Mouse (Mus musculus): ENCODE measurements at regions not wholly inside any gene's neighbourhood (a gene's known extent, or its start where the extent isn't known, plus 50 kb on each side); places are given as distances from the start of the nearest gene placed in this dataset.

GRCm38 (mm10) chr1:104424796-104425195, 343.5 kb upstream of the Cdh20 start:
- DNase-seq, result no peak
- intact Hi-C loops (cut with DNase I), result no loop called here

GRCm38 (mm10) chr1:104425307-104425706, 343.0 kb upstream of the Cdh20 start:
- DNase-seq, result no peak
- intact Hi-C loops (cut with DNase I), result no loop called here

GRCm38 (mm10) chr1:104449678-104450077, 318.7 kb upstream of the Cdh20 start:
- intact Hi-C loops (cut with DNase I), result no loop called here
- DNase-seq, result peak; percentile 15 to 22

- no peak for DNase-seq
- intact Hi-C loops (cut with DNase I), result no loop called here
These were observed 299.8 kb upstream of the Cdh20 start for GRCm38 (mm10) chr1:104468571-104468970.

GRCm38 (mm10) chr1:104479757-104480156, 288.6 kb upstream of the Cdh20 start:
- DNase-seq, result no peak
- intact Hi-C loops (cut with DNase I), result no loop called here
